Mouse (Mus musculus) common myeloid progenitor, adult 5-6 weeks (primary cell): ENCODE measurements around the gene Vgll2. TPM values are rescaled to one million over a fixed set of nuclear protein-coding genes. Genes with fewer than 3 reads are reported as not detected.

Source experiments
- ATAC-seq: replicated peaks from 2 replicates; pipeline ENCODE4 v1.8.0; 2016; ENCODE audit warnings: low read depth, mild to moderate bottlenecking, moderate TSS enrichment, inconsistent platforms; ENCODE audit not compliant: poor library complexity, severe bottlenecking
- total RNA-seq: library from RNA; stranded (forward); fragments of 200-1000, 187-1606 nt; gene quantifications from 2 replicates; pipeline ENCODE4 v1.2.3, GENCODE M21; 2017

Vgll2 gene
- total RNA-seq, 1 experiment from 2014 or later, result not detected

GRCm38 (mm10) chr10:52072482-52072881, 50.2 kb downstream of the Vgll2 start:
- no peak for ATAC-seq

Other genes with a start within 250 kb of the Vgll2 start
- gene Ros1, start 172.7 kb downstream of the Vgll2 start, total RNA-seq, result not detected in 2 replicates
- not detected in 2 replicates for gene Dcbld1, start 211.1 kb downstream of the Vgll2 start, total RNA-seq